Mouse (Mus musculus): Measurements from ENCODE around the gene Dnajc2.

DNA sequence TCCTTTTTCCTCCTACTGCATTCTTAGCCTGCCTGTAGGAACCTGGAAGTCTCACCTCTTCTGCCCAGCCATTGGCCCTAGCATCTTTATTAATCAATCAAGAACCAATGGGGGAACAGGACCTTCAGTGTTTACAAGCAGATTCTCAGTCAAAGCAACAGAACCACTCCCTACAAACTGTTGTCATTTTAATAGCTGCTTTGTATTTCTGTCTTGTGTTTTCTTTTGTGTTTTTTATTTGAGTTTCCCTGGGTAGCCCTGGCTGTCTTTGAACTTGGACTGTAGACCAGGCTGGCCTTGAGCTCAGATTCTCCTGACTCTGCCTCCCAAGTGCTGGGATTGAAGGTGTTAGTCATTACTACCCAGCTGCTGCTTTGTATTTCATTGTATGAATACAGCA lies 7.1 kb upstream of the Dnajc2 start:
- TF ChIP-seq CTCF (IDR thresholded peaks at IDR 0.05; ENCODE audit: borderline replicate concordance, extremely low read depth, insufficient read depth, insufficient read length) (no peak), POLR2A (IDR thresholded peaks at IDR 0.05; ENCODE audit: borderline replicate concordance, extremely low read depth, insufficient read depth, insufficient read length, poor library complexity, severe bottlenecking) (no peak)

Measured in brain, embryonic 14.5 days (tissue).